Mouse (Mus musculus) erythroblast, embryonic 14.5 days (primary cell): Measurements from ENCODE around the gene Hoxa4.

Source experiments
- GATA1 ChIP-seq: IDR thresholded peaks from 2 replicates; pipeline ENCODE4 v1.6.1; 2012; ENCODE audit warnings: low read length, inconsistent platforms, mixed read lengths
- TAL1 ChIP-seq: IDR thresholded peaks from 3 replicates; pipeline ENCODE4 v1.6.1; 2012; ENCODE audit warnings: low read length, inconsistent platforms, mixed read lengths

DNA sequence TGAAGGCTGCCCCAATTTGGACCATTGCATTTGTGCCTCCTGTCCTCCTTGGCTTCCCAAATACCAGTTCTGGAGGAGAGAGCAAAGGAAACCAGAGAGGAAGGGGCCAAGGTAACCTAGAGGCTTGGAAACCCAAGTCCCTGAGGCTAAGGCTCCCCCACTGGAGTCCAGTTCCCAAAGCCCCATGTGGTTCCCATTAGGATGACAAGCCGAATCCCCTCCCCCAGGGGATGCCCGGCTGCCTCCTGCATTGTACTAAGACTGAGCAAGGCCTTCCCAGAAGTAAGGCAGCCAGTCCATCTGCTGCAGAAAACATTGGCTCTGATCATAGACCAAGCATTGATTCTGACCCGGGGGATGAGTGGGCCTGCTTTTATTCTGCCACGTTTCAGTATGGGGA, 20.2 kb downstream of the Hoxa4 start:
- TF ChIP-seq TAL1 (no peak), GATA1 (no peak)
